Mouse (Mus musculus) liver, embryonic 14.5 days (tissue): ENCODE measurements at regions not wholly inside any gene's neighbourhood (a gene's known extent, or its start where the extent isn't known, plus 50 kb on each side); places are given as distances from the start of the nearest gene placed in this dataset.

Source experiments
- CTCF ChIP-seq: IDR thresholded peaks from 2 replicates; pipeline ENCODE4 v1.5.1; 2016; ENCODE audit warnings: antibody characterized with exemption, low read depth, control low read depth
- EP300 ChIP-seq: IDR thresholded peaks from 2 replicates; pipeline ENCODE4 v1.6.1; 2016; ENCODE audit warnings: antibody characterized with exemption, low read depth

GRCm38 (mm10) chr9:25376209-25376608 is 105.1 kb upstream of the Eepd1 start:
- no peak for TF ChIP-seq EP300
- TF ChIP-seq CTCF, result no peak
